In the genomic region with DNA sequence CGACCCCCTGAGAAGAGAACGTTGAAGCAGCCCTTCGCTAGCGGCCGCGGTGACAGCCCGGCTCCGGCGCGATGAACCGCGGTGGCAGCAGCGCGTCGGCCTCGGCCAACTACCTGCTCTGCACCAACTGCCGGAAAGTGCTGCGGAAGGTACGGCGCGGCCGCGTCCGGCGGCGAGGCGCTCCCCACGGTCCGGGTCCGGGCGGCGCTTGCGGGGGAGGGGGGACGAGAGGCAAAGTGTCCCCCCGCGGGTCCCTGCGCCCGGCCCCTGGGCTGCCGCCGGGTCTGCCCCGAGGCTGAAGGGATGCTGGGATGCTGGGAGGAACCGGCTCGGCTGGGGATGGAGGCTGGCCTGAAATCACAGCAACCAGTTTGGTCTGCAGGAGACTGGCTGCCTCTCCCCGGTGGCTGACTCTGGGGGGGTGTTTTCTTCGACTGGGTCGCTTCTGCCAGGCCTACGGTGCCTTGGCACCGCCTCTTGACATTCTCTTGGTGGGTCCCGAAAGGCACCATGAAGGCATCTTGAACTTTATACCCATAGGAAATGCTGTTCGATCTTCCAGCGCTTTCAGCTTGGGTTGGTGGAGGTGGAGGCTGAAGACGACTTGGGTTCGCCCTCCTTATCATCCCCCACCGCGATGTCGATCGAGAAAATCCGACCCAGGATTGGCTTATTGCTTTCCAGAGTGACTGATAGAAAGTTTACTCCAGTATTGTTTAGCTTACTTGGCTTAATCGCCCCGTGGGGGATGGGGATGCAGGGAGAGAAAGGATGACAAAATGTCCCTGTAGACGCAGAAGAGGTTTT, we compare ENCODE assay signal across 8 mouse cellular contexts. TPM values are rescaled to one million over a fixed set of nuclear protein-coding genes. Genes with fewer than 3 reads are reported as not detected.
DNase-seq lines count a peak whose midpoint lies in the region; ATAC-seq lines count a peak whose summit lies in the region.

No protein-coding gene starts in this region.

- WGBS in embryonic facial prominence, embryonic 13.5 days: under 1% methylated on average over 60 of the region's 61 CpGs
- WGBS in heart, embryonic 14.5 days: under 1% methylated on average over 55 of the region's 61 CpGs
- 0% methylated on average over 58 of the region's 61 CpGs for WGBS in lung, embryonic 15.5 days

- peak overlapping the region; percentile 96 for H3K4me3 ChIP-seq in embryonic facial prominence, embryonic 13.5 days
- H3K4me3 ChIP-seq in heart, embryonic 14.5 days (ENCODE audit: control insufficient read depth in 1 of 2, insufficient read depth in 1 of 2, low read depth in 1 of 2, low read length in 2 of 2): peak overlapping the region; percentile 84 to 94
- H3K4me3 ChIP-seq in lung, embryonic 15.5 days: peak overlapping the region; percentile 95

- DNase-seq in ES-CJ7 (ENCODE audit: low read depth, low spot score): peak; percentile 42
- peak; percentile 55 for DNase-seq in adrenal gland, adult 2 months
- peak; percentile 58 to 72 for DNase-seq in kidney, postnatal 4 days
- peak; percentile 53 to 56 for DNase-seq in right cerebral cortex, adult 2 months (ENCODE audit: low spot score in 2 of 2)

- ATAC-seq in embryonic facial prominence, embryonic 13.5 days (ENCODE audit: insufficient number of reproducible peaks, insufficient read depth, low FRiP score, low TSS enrichment, low read depth): peak; percentile 35
- peak; percentile 32 for ATAC-seq in heart, embryonic 14.5 days (ENCODE audit: insufficient number of reproducible peaks, insufficient read depth, low FRiP score, low read depth)
- peak; percentile 49; the same call in 1 of the 2 replicates for ATAC-seq in lung, embryonic 15.5 days (ENCODE audit: borderline replicate concordance, extremely low read depth, low FRiP score, low TSS enrichment)
- no peak for ATAC-seq in activated CD4-positive, CD25-positive, alpha-beta regulatory T cell, adult 4 months

- H3K9ac ChIP-seq in embryonic facial prominence, embryonic 13.5 days: peak overlapping the region; percentile 98
- peak overlapping the region; percentile 91 for H3K9ac ChIP-seq in heart, embryonic 14.5 days (ENCODE audit: low read length)
- H3K9ac ChIP-seq in lung, embryonic 15.5 days: peak overlapping the region; percentile 81

- no peaks in the 10 kb centered on the region for H3K27me3 ChIP-seq in embryonic facial prominence, embryonic 13.5 days
- no peaks in the 10 kb centered on the region for H3K27me3 ChIP-seq in heart, embryonic 14.5 days (ENCODE audit: control insufficient read depth, insufficient read depth, low read length)
- no peaks in the 10 kb centered on the region for H3K27me3 ChIP-seq in lung, embryonic 15.5 days

- H3K36me3 ChIP-seq in embryonic facial prominence, embryonic 13.5 days: no peaks in the 10 kb centered on the region
- H3K36me3 ChIP-seq in heart, embryonic 14.5 days (ENCODE audit: control insufficient read depth, insufficient read depth, low read length): no peaks in the 10 kb centered on the region
- H3K36me3 ChIP-seq in lung, embryonic 15.5 days: no peaks in the 10 kb centered on the region

- H3K4me2 ChIP-seq in embryonic facial prominence, embryonic 13.5 days: peak overlapping the region; percentile 61
- H3K4me2 ChIP-seq in heart, embryonic 14.5 days (ENCODE audit: low read length): peak overlapping the region; percentile 88
- peak overlapping the region; percentile 70 for H3K4me2 ChIP-seq in lung, embryonic 15.5 days

- no peaks in the 10 kb centered on the region for H3K9me3 ChIP-seq in embryonic facial prominence, embryonic 13.5 days
- H3K9me3 ChIP-seq in heart, embryonic 14.5 days (ENCODE audit: control insufficient read depth, low read length): no peaks in the 10 kb centered on the region
- no peaks in the 10 kb centered on the region for H3K9me3 ChIP-seq in lung, embryonic 15.5 days

- peak overlapping the region; percentile 98 for H3K27ac ChIP-seq in embryonic facial prominence, embryonic 13.5 days
- peak overlapping the region; percentile 91 to 97 for H3K27ac ChIP-seq in heart, embryonic 14.5 days (replicated peaks in 1 of 2; ENCODE audit: control insufficient read depth in 1 of 2, insufficient read depth in 1 of 2, low read depth in 2 of 2, low read length in 2 of 2)
- peak overlapping the region; percentile 94 for H3K27ac ChIP-seq in lung, embryonic 15.5 days

- peaks cover 17% of the 10 kb centered on the region for H3K4me1 ChIP-seq in embryonic facial prominence, embryonic 13.5 days
- peaks cover 2 to 8% of the 10 kb centered on the region in 2 experiments; a peak in 3 of 4 replicates for H3K4me1 ChIP-seq in heart, embryonic 14.5 days (ENCODE audit: control insufficient read depth in 2 of 2, insufficient read depth in 2 of 2, low read length in 2 of 2)
- peaks cover 12% of the 10 kb centered on the region for H3K4me1 ChIP-seq in lung, embryonic 15.5 days

RNA-seq across cellular contexts. Expression of a gene that starts 1.8 kb away (rescaled TPM):
- total RNA-seq in adrenal gland, adult 2 months (2021): 10 to 100 TPM; 58.8 to 65.1 TPM
- 16.1 and 19.4 TPM in 2 replicates for polyA plus RNA-seq in adrenal gland, adult 2 months (2012; rRNA removed)
- polyA plus RNA-seq in embryonic facial prominence, embryonic 13.5 days (2015; fragmentation: Nextera tagmentation; extraction: Ambion mirVana): 27.5 and 28.3 TPM in 2 replicates
- polyA plus RNA-seq in heart, embryonic 14.5 days (2014; fragmentation: Nextera tagmentation; extraction: Ambion mirVana): 13.3 and 18.5 TPM in 2 replicates
- 16.6 and 16.7 TPM in 2 replicates for polyA plus RNA-seq in lung, embryonic 15.5 days (2015; fragmentation: Nextera tagmentation; extraction: Ambion mirVana)
- 10 to 100 TPM; 20.9 to 21.9 TPM for polyA plus RNA-seq in activated CD4-positive, CD25-positive, alpha-beta regulatory T cell, adult 4 months (2017; shearing (Covaris generic))
